Mouse (Mus musculus) ovary, adult 18-20 months (tissue): ENCODE data around the gene Acot2.
"Not testable (repeated sequence)": the region's sequence is repeated elsewhere in the genome, so short reads cannot be mapped to it uniquely, and the experiment has no call there.

Experiments used
- DNase-seq: peaks from one replicate; pipeline ENCODE4 v3.0.0; 2022; ENCODE audit warnings: low spot score, mixed read lengths

The Acot2 gene

DNA sequence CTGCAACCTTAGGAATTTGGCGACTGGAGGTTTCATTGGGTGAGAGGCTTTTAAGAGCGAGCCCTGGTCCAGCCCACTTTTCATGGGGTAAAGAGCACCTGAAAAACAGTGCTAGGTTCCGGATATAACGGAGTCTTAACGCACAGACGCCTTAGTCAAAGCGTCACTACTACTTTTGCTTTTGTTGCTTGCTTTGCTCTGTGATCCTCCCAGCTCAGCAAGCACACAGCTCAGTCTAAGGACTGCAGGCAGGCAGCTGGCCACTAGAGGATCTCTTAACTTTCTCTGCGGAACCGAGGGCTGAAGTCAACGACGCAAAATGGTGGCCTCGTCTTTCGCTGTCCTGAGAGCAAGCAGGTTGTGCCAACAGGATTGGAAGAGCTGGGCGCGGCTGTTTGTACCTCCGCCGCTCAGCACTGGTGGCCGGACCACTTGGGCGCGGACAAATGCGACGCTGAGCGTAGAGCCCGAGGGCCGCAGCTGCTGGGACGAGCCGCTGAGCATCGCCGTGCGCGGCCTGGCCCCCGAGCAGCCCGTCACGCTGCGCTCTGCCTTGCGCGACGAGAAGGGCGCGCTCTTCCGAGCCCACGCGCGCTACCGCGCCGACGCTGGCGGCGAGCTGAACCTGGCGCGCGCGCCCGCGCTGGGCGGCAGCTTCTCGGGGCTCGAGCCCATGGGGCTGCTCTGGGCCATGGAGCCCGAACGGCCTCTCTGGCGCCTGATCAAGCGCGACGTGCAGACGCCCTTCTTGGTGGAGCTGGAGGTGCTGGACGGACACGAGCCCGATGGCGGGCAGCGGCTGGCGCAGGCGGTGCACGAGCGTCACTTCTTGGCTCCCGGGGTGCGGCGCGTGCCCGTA lies at the start of gene Acot2:
Gene Acot2, plus strand, starts transcription at position 279 of the 859 bp plus-strand sequence.
- peak; percentile 64 for DNase-seq

- not testable (repeated sequence) for DNase-seq
These were observed 49.1 kb upstream of the Acot2 start for GRCm38 (mm10) chr12:83938592-83938991.

GRCm38 (mm10) chr12:83939332-83939731 lies 48.3 kb upstream of the Acot2 start:
- DNase-seq: no peak

- no peak for DNase-seq
These were observed 47.6 kb upstream of the Acot2 start for GRCm38 (mm10) chr12:83940031-83940430.

DNA sequence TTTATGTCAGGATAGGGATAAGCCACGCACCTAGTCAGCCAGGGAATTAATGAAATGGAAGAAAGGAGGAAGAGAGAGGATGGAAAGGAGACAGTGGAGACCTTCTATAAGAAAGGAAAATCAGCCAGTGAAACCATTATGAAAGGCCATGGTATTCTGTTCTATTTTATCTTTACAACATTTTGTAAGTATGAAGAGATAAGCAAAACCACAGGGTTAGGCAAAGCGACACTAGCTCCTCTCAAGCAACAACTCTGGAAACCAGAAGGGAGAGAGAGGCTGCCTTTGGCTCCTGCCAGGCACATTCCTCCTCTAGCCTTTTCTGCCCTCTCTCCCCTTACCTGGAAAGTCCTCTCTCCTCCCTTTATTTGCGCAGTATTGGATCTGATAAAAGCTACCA lies 45.7 kb upstream of the Acot2 start:
- DNase-seq: no peak

- DNase-seq: no peak
These were observed 40.3 kb upstream of the Acot2 start for GRCm38 (mm10) chr12:83947260-83947811.

DNA sequence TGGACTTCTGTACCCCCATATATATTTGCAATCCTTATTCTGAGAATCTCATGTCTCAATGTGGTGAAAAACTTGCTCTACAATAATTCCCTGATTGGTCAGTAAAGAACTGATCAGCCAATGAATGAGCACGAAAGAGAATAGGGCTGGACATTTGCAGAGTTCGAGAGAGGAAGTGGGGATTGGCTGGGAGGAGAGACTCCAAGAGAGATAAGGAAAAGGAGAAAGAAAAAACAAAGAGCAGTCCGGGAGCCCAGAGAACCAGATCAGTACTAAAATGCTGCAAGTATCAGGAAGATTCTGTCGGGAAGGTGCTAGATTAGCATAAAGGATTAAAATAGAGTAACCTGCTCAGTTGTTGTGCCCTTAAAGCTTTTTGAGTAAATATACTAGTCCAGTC lies 38.6 kb upstream of the Acot2 start:
- DNase-seq: no peak

DNA sequence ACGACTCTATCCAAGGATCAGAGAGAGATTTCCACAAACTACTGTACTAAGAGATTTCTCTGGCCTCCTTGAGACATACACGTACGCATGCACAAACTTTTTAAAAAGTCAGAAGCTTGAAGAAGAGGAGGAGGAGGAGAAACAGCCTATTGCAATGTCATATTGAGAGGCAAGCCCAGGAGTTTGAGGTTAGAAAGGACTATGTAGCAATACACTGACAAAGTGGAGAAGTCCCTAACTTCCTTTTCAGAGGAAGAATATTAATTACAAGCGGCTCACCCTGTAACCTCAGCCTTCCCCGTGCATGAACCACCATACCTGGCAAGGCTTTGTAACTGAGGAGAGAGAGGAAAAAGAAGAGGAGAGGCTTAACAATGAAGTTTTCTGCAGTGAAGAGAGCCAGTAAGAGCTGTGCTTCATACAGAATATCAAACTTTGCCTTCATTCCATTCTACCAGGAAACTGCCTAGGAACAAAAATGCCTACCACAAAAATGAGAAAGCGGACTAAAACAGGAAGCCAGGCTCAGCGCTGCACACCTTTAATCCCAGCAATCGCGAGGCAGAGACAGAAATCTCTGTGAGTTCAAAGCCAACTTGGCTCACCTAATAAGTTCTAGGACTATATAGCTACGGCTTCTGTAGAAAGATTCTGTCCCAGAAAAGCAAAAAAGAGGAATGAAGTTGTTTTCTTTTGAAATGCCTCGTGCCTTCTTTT lies 37.7 kb upstream of the Acot2 start:
- DNase-seq: no peak

DNA sequence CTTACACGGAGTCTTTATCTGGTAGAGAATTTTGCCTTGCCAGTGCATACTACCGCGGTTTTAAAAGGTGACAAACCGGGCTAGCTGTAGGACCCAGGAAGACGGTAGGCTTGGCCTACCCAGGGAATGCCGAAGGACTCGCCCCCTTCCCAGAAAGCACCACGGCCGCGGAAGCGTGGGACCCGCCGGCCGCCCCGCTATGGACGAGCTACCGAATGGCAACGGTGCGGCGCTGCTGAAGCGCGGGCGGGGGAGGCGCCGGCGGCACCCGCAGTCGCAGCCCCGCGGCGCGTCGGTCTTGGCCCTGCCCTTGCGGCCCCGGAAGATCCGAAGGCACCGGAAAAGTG lies 37.2 kb upstream of the Acot2 start, which contains the start of gene Riox1:
Gene Riox1, plus strand, starts transcription at position 116 of the 347 bp plus-strand sequence.
- peak; percentile 79 for DNase-seq

DNA sequence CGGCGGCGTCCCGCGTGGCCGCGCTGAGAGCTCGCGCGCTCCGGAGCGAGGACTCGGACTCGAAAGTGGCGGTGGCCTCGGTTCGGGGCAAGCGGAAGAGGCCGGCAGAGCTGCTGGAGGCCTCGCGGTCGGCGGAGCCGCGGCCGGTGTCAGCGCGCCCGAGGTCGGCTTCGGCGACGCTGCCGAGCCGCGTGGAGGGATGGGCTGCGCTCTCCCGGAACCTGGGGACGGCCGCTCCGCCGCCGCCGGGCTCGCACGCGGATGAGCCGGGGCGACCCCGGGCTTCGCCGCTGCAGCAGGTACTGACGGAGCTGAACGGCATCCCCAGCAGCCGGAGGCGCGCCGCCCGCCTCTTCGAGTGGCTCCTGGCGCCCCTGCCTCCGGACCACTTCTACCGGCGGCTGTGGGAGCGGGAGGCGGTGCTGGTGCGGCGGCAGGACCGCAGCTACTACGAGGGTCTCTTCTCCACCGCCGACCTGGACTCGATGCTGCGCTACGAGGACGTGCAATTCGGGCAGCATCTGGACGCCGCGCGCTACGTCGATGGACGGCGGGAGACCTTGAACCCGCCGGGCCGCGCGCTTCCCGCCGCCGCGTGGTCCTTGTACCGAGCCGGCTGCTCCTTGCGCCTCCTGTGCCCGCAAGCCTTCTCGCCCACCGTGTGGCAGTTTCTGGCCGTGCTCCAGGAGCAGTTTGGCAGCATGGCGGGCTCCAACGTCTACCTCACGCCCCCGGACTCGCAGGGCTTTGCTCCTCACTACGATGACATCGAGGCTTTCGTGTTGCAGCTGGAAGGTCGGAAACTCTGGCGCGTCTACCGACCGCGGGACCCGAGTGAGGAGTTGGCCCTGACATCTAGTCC lies 36.6 kb upstream of the Acot2 start:
- DNase-seq: peak; percentile 17

GRCm38 (mm10) chr12:83951711-83952575 lies 35.7 kb upstream of the Acot2 start:
- DNase-seq: no peak

DNA sequence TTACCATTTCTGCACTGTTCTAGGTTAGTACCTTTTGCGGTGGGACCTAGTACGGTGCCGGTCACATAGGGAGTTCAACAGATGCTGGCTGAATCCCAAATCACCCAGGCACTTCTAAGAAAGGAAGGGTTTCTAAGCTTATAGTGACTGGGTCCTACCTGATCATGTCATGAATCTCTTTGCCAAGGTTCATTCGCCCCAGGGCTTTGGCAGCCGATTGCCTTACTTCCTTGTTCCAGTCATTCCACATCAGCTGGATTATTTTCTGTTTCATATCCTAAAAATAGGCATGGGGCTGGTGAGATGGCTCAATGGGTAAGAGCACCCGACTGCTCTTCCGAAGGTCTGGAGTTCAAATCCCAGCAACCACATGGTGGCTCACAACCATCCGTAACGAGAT lies 29.4 kb upstream of the Acot2 start:
- no peak for DNase-seq

DNA sequence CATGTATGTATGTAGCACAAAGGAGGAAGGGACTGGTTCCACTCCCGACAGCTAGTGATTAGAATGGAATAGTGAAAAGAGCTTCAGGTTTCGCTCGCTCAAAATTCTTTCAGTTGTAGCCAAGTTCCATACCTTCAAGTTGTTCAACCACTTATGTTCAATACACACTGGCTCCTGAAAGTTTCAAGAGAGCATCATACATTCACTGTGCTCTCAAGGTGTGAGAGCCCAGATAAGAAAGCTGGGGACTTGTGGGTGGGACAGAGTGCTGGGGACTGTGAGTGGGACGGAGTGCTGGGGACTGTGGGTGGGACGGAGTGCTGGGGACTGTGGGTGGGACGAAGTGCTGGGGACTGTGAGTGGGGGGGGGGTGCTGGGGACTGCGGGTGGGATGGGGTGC lies 22.4 kb upstream of the Acot2 start:
- no peak for DNase-seq

GRCm38 (mm10) chr12:83972117-83972516 lies 15.5 kb upstream of the Acot2 start:
- no peak for DNase-seq

GRCm38 (mm10) chr12:83978862-83979261 lies 8.8 kb upstream of the Acot2 start:
- DNase-seq: no peak

- no peak for DNase-seq
These were observed 6.0 kb upstream of the Acot2 start for GRCm38 (mm10) chr12:83981615-83982014.

DNA sequence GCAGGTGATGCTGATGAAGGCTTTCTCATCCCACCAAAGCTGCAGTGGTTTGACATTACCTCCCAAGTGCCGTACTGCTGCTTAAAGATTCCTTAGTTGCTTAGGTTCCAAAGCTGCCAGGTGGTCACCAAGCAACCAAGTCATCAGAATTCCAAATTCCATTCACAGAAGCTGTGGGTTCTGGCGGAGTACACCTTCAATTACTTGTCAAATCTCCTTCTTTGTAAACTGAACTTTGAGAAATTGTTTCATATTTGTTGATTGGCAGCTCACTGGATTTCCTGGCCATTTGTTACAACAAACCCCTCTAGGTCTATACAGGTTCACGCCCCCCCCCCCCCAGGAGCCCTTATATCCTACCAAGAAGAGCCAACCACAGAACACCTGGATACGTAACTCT lies 2.9 kb upstream of the Acot2 start, which contains the start of gene Heatr4:
Gene Heatr4, minus strand, starts transcription at position 101 of the 400 bp plus-strand sequence.
- DNase-seq: no peak

DNA sequence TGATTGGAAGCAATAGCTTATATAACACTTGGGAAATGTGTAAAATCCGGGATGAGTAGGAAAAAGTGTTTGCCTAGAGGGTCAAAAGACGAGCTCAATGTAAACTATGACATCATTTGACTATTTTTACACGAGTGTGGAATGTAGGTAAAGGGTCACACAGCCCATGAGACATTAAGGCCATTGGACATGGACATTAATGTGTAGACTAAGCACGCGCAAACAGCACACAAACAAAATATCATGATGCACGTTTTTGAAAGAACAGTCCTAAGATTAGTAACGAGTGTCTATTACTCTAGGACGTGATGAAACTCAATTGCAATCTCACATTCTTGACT lies 449 bp upstream of the Acot2 start:
- no peak for DNase-seq

DNA sequence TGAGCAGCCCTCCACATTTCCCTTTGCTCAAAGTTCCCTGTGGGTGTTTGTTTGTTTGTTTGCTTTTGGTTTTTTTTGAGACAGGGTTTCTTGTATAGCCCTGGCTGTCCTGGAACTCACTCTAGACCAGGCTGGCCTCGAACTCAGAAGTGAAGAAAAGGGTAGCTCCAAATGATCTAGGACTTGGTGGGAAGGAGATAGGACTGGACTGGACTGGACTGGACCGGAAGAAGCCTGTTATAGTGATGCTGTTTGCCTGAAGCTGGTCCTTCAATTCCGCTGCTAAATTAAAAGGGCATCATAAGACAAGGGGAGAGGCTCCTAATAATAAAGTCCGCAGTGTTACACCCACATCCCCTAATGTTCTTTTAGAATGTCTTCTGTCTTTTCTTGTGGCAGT lies 822 bp downstream of the Acot2 start:
- DNase-seq: no peak

- DNase-seq: no peak
These were observed 1.7 kb downstream of the Acot2 start for GRCm38 (mm10) chr12:83989378-83989777.

DNA sequence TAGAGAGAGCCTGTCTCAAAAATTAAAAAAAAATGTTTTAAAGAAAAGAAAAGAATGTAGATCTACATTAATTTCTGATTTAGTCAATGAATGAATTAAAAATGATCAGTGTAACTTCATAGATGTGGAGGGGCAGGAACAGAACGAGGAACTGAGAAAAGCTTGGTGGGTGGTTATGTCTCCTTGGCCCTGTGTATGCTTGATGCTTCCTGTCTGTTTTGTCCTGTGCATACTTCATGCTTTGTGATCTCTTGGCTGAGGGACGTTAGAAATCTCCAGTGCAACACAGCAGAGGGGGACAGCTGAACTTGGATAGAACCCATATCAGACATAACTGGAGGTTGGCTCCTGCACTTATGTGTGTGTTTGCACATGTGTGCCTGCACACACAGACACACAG lies 9.6 kb downstream of the Acot2 start:
- DNase-seq: no peak
